8 mouse cellular contexts compared by ENCODE assay signal in genomic region chr5:139098991-139099972, GRCm38 (mm10). TPM values are rescaled to one million over a fixed set of nuclear protein-coding genes. Genes with fewer than 3 reads are reported as not detected.
DNase-seq lines count a peak whose midpoint lies in the region; ATAC-seq lines count a peak whose summit lies in the region.

No protein-coding gene starts in this region.

- no peak overlapping the region for H3K4me3 ChIP-seq in lung, embryonic 15.5 days
- H3K4me3 ChIP-seq in forebrain, embryonic 16.5 days (replicated peaks; ENCODE audit: low read length) = no peak overlapping the region

- no peaks in the 10 kb centered on the region for H3K9me3 ChIP-seq in lung, embryonic 15.5 days
- peaks cover 6% of the 10 kb centered on the region; the same call in 1 of the 2 replicates for H3K9me3 ChIP-seq in forebrain, embryonic 16.5 days (ENCODE audit: control insufficient read depth, low read length)

- no peak for DNase-seq in lung, postnatal 4 days
- DNase-seq in layer of hippocampus, adult 9-11 months = peak; percentile 78
- peak; percentile 80 for DNase-seq in right cerebral cortex, postnatal 25 days
- no peak for DNase-seq in kidney, adult 9 months
- no peak for DNase-seq in embryo, embryonic 10 days (ENCODE audit: low spot score)

- H3K27me3 ChIP-seq in lung, embryonic 15.5 days = no peaks in the 10 kb centered on the region
- H3K27me3 ChIP-seq in forebrain, embryonic 16.5 days (replicated peaks; ENCODE audit: control insufficient read depth, insufficient read depth, low read length) = no peaks in the 10 kb centered on the region

- no peaks in the 10 kb centered on the region for H3K36me3 ChIP-seq in lung, embryonic 15.5 days
- no peaks in the 10 kb centered on the region for H3K36me3 ChIP-seq in forebrain, embryonic 16.5 days (ENCODE audit: control insufficient read depth, insufficient read depth)

- H3K4me2 ChIP-seq in lung, embryonic 15.5 days = no peak overlapping the region
- H3K4me2 ChIP-seq in forebrain, embryonic 16.5 days (ENCODE audit: low read length) = no peak overlapping the region

- H3K27ac ChIP-seq in lung, embryonic 15.5 days = no peak overlapping the region
- peak overlapping the region; percentile 46 for H3K27ac ChIP-seq in forebrain, embryonic 16.5 days (ENCODE audit: low read length)

- H3K9ac ChIP-seq in lung, embryonic 15.5 days = no peak overlapping the region
- H3K9ac ChIP-seq in forebrain, embryonic 16.5 days (replicated peaks; ENCODE audit: low read depth, low read length) = no peak overlapping the region

- WGBS in lung, embryonic 15.5 days = 40% methylated on average over 12 of the region's 12 CpGs
- WGBS in forebrain, embryonic 16.5 days = 26% methylated on average over 12 of the region's 12 CpGs

- H3K4me1 ChIP-seq in lung, embryonic 15.5 days = peaks cover 15% of the 10 kb centered on the region; the same call in 1 of the 2 replicates
- peaks cover 14% of the 10 kb centered on the region for H3K4me1 ChIP-seq in forebrain, embryonic 16.5 days (replicated peaks; ENCODE audit: control insufficient read depth, insufficient read depth, low read length)

- peak; percentile 27; the same call in 1 of the 2 replicates for ATAC-seq in lung, embryonic 15.5 days (ENCODE audit: borderline replicate concordance, extremely low read depth, low FRiP score, low TSS enrichment)
- peak; percentile 74; the same call in 1 of the 2 replicates for ATAC-seq in cerebellum, adult (ENCODE audit: insufficient number of reproducible peaks, low FRiP score, low TSS enrichment)
- ATAC-seq in forebrain, embryonic 16.5 days = peak; percentile 82

RNA-seq across cellular contexts. Expression of gene Prkar1b, which starts 50.5 kb away (rescaled TPM):
- polyA plus RNA-seq in lung, embryonic 15.5 days (2015; fragmentation: Nextera tagmentation; extraction: Ambion mirVana) = 16.0 and 16.9 TPM in 2 replicates
- 208 and 245 TPM in 2 replicates for polyA plus RNA-seq in forebrain, embryonic 16.5 days (2015; fragmentation: Nextera tagmentation; extraction: Ambion mirVana)

RNA-seq across cellular contexts. Expression of gene Dnaaf5, which starts 50.7 kb away (rescaled TPM):
- 6.4 and 6.6 TPM in 2 replicates for polyA plus RNA-seq in lung, embryonic 15.5 days (2015; fragmentation: Nextera tagmentation; extraction: Ambion mirVana)
- 2.7 and 3.3 TPM in 2 replicates for polyA plus RNA-seq in forebrain, embryonic 16.5 days (2015; fragmentation: Nextera tagmentation; extraction: Ambion mirVana)

Comparison
In these comparisons a context has a peak if more than half of its experiments do, and no peak if none do; other contexts are left out.
1. ATAC-seq: peak in every context shown above with its lines; median percentile 82 in forebrain, embryonic 16.5 days; 74 in cerebellum, adult; 27 in lung, embryonic 15.5 days.
2. DNase-seq: peak in layer of hippocampus, adult 9-11 months (single experiment) and right cerebral cortex, postnatal 25 days (single experiment); none in lung, postnatal 4 days (0 of 2), kidney, adult 9 months (single experiment) and embryo, embryonic 10 days (single experiment).
3. RNA of gene Prkar1b, which starts 50.5 kb away (polyA plus RNA-seq): 208 to 245 TPM in forebrain, embryonic 16.5 days; 16.0 to 16.9 TPM in lung, embryonic 15.5 days; every median in the first group is over 10 times any median in the second.